Mouse (Mus musculus) B cell, adult 62 days (primary cell): ENCODE measurements around the gene Vmn2r61. TPM values are rescaled to one million over a fixed set of nuclear protein-coding genes. Genes with fewer than 3 reads are reported as not detected.

Experiments used
- total RNA-seq: library from RNA; stranded (reverse); gene quantifications from 4 replicates; pipeline ENCODE4 v1.2.4, GENCODE M21; 2023

Vmn2r61 gene
- total RNA-seq, result not detected in 4 replicates

GRCm38 (mm10) chr7:42259753-42260152, at the start of gene Vmn2r61:
Vmn2r61 (plus strand) TSS chr7:42260053.

Other genes starting within 250 kb of the Vmn2r61 start
- not detected in 4 replicates for gene Vmn2r59, start 201.0 kb upstream of the Vmn2r61 start, total RNA-seq
- 0.06 TPM in 1 of 4 replicates, not detected in the others for gene Vmn2r60, start 152.3 kb upstream of the Vmn2r61 start, total RNA-seq
- gene 4933421I07Rik, start 188.1 kb downstream of the Vmn2r61 start, total RNA-seq, result not detected in 4 replicates
- gene Zfp141, start 245.7 kb downstream of the Vmn2r61 start, total RNA-seq, result 24.9 to 33.1 TPM (median 29.4 TPM) in 4 replicates